Mouse (Mus musculus): ENCODE measurements at regions not wholly inside any gene's neighbourhood (a gene's known extent, or its start where the extent isn't known, plus 50 kb on each side); places are given as distances from the start of the nearest gene placed in this dataset.

- DNase-seq, result no peak
Observed at GRCm38 (mm10) chr13:71481205-71481604, 482.3 kb downstream of the Irx1 start.

GRCm38 (mm10) chr13:71461552-71461951 is 502.0 kb downstream of the Irx1 start:
- no peak for DNase-seq

- DNase-seq, result no peak
Observed at GRCm38 (mm10) chr13:71460607-71461006, 502.9 kb downstream of the Irx1 start.

- DNase-seq, result no peak
Observed at GRCm38 (mm10) chr13:71460097-71460496, 503.4 kb downstream of the Irx1 start.

GRCm38 (mm10) chr13:71459022-71459536 is 504.4 kb downstream of the Irx1 start:
- DNase-seq, result no peak

GRCm38 (mm10) chr13:71458061-71458935 is 505.2 kb downstream of the Irx1 start:
- peak; percentile 20 for DNase-seq

GRCm38 (mm10) chr13:71457550-71457949 is 506.0 kb downstream of the Irx1 start:
- DNase-seq, result no peak

- no peak for DNase-seq
Observed at GRCm38 (mm10) chr13:71452258-71452657, 511.3 kb downstream of the Irx1 start.

- DNase-seq, result no peak
Observed at GRCm38 (mm10) chr13:71437601-71438099, 525.9 kb downstream of the Irx1 start.

GRCm38 (mm10) chr13:71403654-71404560 is 559.6 kb downstream of the Irx1 start:
- no peak for DNase-seq

GRCm38 (mm10) chr13:71393716-71394309 is 552.2 kb upstream of the Adamts16 start:
- no peak for DNase-seq

- no peak for DNase-seq
Observed at GRCm38 (mm10) chr13:71378641-71379040, 537.0 kb upstream of the Adamts16 start.

- DNase-seq, result no peak
Observed at GRCm38 (mm10) chr13:71375909-71376606, 534.4 kb upstream of the Adamts16 start.

GRCm38 (mm10) chr13:71372701-71373685 is 531.4 kb upstream of the Adamts16 start:
- DNase-seq, result no peak

- no peak for DNase-seq
Observed at GRCm38 (mm10) chr13:71369832-71370231, 528.2 kb upstream of the Adamts16 start.

GRCm38 (mm10) chr13:71365261-71365660 is 523.6 kb upstream of the Adamts16 start:
- no peak for DNase-seq

GRCm38 (mm10) chr13:71362311-71362710 is 520.7 kb upstream of the Adamts16 start:
- DNase-seq, result no peak

GRCm38 (mm10) chr13:71359112-71359511 is 517.5 kb upstream of the Adamts16 start:
- DNase-seq, result no peak

GRCm38 (mm10) chr13:71350787-71351186 is 509.2 kb upstream of the Adamts16 start:
- DNase-seq, result no peak

GRCm38 (mm10) chr13:71342921-71343320 is 501.3 kb upstream of the Adamts16 start:
- DNase-seq, result no peak

- DNase-seq, result no peak
Observed at GRCm38 (mm10) chr13:71338700-71339099, 497.1 kb upstream of the Adamts16 start.

Data from cerebellum, adult 8-10 months (tissue).